Mouse (Mus musculus) thymus, postnatal 25 days (tissue): ENCODE data around the gene Nes.

ENCODE experiments used
- DNase-seq: peaks from one replicate; pipeline ENCODE4 v3.0.0; 2022

Nes gene

GRCm38 (mm10) chr3:87970939-87971488, at the start of gene Nes:
Gene Nes, plus strand, starts transcription at chr3:87971078.
- peak; percentile 18 for DNase-seq

- DNase-seq: no peak
These were observed 45.9 kb upstream of the Nes start for GRCm38 (mm10) chr3:87924996-87925395.

DNA sequence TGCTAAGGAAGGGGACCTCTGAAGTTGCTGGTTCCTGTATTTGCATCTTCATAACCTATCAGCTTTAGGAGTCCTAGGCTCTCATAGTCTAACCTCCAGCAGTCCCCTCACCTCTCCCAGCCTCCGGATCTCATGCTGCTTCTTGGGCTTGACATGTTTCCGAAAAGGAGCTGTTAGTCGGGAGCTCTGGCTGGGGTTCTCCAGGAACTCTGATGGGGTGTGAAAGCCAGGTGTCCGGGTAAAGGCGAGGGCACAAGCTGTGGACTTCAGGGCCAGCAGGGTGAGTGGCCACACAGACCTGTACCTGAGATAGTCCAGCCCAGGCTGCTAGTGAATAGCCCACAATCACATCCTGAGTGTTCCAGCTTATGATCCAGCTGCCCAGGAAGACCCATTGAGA, 43.4 kb upstream of the Nes start:
- DNase-seq: no peak

GRCm38 (mm10) chr3:87929341-87930077, 41.4 kb upstream of the Nes start:
- no peak for DNase-seq

GRCm38 (mm10) chr3:87930078-87930795, 40.6 kb upstream of the Nes start, which contains the start of the genes Isg20l2 and Rrnad1:
Gene Isg20l2, plus strand, starts transcription at chr3:87930314.
Gene Rrnad1, minus strand, starts transcription at chr3:87930717.
- DNase-seq: peak; percentile 96

DNA sequence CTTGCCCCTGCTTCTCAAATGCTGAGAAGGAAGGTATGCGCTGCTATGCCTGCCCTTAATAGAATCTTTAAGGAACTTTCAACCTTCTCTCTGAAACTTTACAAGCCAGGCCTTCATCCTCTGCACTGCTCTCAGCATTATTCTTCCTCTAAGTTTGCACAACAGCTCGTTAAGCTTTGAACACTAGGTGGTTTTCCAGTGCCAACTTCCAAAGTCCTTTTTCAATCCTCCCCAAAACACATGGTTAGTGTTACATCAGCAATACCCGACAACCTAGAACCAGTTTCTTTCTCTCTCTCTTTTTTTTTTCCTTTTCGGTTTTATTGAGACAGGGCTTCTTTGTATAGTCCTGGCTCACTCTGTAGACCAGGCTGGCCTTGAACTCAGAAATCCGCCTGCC, 36.9 kb upstream of the Nes start:
- DNase-seq: no peak

- DNase-seq: no peak
These were observed 36.4 kb upstream of the Nes start for GRCm38 (mm10) chr3:87934501-87934900.

DNA sequence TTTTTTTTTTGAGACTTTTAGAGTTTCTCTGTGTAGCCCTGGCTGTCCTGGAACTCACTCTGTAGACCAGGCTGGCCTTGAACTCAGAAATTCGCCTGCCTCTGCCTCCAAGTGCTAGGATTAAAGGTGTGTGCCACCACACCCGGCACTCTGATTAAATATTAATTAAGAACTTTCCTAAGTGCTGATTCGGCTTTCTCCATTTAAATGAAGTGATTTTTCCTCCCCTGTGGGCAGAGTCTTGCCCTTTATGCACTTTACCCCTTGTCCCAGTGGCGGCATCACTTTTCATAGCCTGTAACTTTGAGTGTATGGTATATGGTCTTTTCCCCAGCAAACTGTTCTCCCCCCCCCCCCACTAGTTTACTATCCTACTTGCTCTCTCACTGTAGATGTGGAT, 35.7 kb upstream of the Nes start:
- DNase-seq: no peak

- DNase-seq: peak; percentile 62
These were observed 35.1 kb upstream of the Nes start for GRCm38 (mm10) chr3:87935776-87936175.

DNA sequence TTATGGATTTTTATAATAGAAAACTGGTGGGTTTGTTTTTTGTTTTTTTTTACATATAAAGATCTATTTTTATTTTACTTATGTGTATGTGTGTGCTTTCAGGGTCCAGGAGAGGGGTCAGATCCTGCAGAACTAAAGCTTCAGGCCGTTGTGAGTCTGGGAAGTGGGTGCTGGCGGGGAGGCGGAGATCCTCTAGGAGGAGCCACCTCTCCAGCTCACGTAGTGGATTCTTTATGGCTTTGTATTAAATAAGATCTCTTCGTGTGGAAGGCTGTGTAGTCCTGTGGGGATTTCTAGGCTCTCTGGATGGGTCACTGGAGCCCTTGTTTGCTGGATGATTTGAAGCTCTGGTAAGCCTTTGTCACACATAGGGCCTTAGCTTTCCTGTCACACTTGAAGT, 30.3 kb upstream of the Nes start:
- DNase-seq: no peak

DNA sequence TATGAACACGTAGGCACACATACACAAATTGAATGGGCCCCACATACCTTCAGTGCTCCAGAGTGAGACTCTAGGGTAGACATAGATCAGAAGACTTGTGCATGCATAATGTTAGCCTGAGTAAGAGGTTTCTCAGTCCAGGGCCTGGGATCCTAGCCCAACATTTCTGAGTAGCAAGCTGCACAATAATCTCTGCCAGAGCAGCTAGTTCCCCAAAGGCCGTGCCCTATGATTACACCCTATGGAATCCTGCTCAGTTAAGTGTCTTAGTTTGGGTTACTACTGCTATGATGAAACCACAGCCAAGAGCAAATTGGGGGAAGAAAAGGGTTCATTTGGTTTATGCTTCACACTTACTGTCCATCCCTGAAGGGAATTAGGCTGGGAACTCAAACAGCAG, 28.4 kb upstream of the Nes start:
- no peak for DNase-seq

DNA sequence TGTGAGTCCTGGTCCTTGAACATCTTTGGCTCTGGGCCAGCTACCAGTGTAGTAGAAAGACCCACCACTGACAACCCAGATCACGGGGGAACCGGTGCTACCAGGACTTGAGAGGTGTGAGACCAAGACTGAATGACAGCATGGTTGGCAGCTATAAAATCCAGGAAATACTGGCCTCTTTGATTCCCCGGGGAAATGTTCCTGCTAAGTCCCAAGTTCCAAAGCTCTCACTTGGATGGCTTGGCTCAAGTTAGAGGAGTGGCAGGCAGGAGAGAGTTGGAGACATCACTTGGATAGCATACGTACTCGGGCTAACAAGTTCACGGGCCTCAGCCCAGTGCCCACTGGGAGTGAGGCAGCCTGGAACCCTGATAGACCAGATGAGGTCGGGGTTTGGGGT, 27.3 kb upstream of the Nes start:
- DNase-seq: no peak

DNA sequence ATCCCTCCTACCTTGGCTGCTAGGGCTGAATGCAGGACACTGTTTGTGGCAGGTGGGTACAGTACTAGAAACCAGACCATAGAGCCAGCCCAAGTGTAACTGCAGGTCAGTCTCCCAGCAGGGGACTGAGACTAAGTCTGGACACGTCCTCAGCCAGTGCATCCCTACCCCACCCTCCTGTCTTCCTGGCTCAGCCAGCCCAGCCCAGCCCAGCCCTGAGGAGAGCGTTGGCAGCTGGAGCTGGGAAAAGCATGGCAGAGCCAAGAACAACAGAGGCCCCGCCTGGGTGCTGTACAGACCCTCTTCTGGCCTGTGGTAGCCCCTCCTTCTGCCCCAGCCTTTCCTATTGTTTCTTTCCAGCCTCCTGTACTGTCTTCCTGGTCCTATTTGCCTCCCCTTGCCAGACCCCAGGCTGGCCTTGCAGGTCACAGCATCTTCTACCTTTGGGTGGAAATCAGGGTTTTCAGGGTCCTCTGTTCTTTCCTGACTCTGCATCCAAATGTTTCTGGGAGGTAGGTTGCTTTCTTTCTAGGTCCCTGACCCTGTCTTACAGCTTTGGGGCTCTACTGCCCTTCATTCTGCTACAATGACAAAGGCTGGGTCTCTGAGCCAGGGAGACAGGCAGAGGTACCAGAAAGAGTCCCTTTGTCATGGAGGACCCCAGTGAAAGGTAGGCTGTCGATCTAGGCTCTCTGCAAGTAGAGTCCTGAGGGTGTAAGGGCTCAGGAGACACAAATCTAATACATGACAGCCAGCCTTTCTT, 25.9 kb upstream of the Nes start:
- DNase-seq: no peak

- no peak for DNase-seq
These were observed 24.9 kb upstream of the Nes start for GRCm38 (mm10) chr3:87945781-87946540.

- DNase-seq: no peak
These were observed 24.4 kb upstream of the Nes start for GRCm38 (mm10) chr3:87946541-87946860.

DNA sequence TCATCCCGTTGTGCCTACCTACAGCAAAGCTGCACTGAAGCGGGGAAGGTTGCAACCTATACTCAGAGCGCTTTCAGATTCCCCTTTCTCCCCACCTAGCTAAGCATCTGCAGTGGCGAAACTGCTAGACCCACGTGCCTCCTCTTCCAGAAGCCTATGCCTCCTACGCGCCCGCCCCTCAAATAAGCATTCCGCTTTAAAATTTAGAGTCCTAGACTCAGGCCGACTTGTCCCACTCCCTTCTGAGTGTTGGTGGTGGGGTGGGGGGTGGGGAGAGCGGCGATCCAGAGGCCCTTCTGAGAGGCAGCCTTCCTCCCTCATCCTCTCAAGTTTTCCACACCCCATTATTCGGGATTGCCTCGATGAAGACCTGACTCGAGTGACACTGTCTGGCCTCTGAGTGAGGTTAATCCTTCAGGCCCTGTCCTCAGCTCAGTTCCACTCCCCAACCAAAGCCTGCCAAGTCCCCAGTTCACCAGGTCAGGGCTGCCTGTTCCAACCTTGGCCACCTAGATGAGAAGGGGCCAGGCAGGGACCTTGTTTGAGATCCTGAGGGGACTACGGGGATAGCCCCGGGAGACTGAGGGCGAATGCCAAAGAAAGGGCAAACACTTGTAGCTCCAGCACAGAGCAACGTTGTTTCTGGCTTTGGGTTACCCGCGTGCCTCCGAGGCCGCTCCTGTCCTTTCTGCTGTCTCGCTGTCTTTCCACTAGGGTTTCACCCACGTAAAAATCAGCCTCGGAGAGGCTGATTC, 23.6 kb upstream of the Nes start:
- DNase-seq: no peak

GRCm38 (mm10) chr3:87947811-87948199, 23.1 kb upstream of the Nes start:
- DNase-seq: no peak

GRCm38 (mm10) chr3:87948378-87949265, 22.3 kb upstream of the Nes start, which contains the start of gene Crabp2:
Gene Crabp2, plus strand, starts transcription at chr3:87948666.
- no peak for DNase-seq

GRCm38 (mm10) chr3:87949266-87949954, 21.5 kb upstream of the Nes start:
- DNase-seq: no peak

DNA sequence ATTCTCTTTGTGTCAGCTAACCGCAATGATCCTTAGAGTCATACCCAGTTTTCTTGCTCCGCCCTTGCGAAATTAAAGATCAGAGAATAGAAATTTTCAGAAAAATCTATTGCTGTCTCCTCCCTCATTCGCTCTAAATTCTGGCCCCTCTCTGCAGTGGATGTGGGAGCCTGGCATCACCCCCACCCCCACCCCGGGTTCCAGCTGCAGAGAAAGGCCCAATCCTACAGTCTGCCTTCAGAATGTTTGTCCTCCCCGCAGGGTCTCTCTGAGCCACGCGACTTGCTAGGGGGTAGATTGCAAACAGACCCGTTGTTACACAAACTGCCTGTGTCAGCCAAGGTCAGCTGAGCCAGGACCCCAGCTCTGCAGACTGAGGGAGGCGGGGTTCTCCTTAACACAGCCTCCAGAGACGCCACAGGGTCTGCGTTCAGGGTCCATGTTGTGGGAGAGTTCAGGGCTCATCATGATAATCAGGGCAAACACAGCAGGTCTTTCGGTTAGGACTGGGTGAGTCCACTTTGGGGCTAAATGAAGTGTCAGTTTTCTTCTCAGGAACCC, 20.8 kb upstream of the Nes start:
- no peak for DNase-seq
